Mouse (Mus musculus) forebrain, embryonic 16.5 days (tissue): ENCODE data around the gene Klf2. TPM values are rescaled to one million over a fixed set of nuclear protein-coding genes. Genes with fewer than 3 reads are reported as not detected.

Source experiments
- ATAC-seq: fragments of 200-750 bp; cut with Nextera tagmentation; 2 replicates; pipeline ENCODE4 v1.8.0; 2017; ENCODE audit warnings: mild to moderate bottlenecking, moderate library complexity
- H3K27ac ChIP-seq: fragments of 300-500 bp; sonication (generic); 2 replicates; pipeline ENCODE4 v1.5.1; 2014; ENCODE audit warnings: low read length, control low read depth
- H3K27me3 ChIP-seq: fragments of 300-500 bp; sonication (generic); replicated peaks from 2 replicates; pipeline ENCODE4 v1.6.1; 2014; ENCODE audit warnings: low read length; ENCODE audit not compliant: control insufficient read depth, insufficient read depth
- H3K36me3 ChIP-seq: fragments of 300-500 bp; sonication (generic); 2 replicates; pipeline ENCODE4 v1.6.1; 2014; ENCODE audit not compliant: control insufficient read depth, insufficient read depth
- H3K4me1 ChIP-seq: fragments of 300-500 bp; sonication (generic); replicated peaks from 2 replicates; pipeline ENCODE4 v1.6.1; 2014; ENCODE audit warnings: low read length; ENCODE audit not compliant: control insufficient read depth, insufficient read depth
- H3K4me2 ChIP-seq: fragments of 300-500 bp; sonication (generic); 2 replicates; pipeline ENCODE4 v1.6.1; 2014; ENCODE audit warnings: mild to moderate bottlenecking, low read length, control low read depth
- H3K4me3 ChIP-seq: fragments of 300-500 bp; sonication (generic); replicated peaks from 2 replicates; pipeline ENCODE4 v1.5.1; 2014; ENCODE audit warnings: mild to moderate bottlenecking, low read length, control low read depth
- H3K9ac ChIP-seq: fragments of 300-500 bp; sonication (generic); replicated peaks from 2 replicates; pipeline ENCODE4 v1.6.1; 2014; ENCODE audit warnings: low read depth, low read length, control low read depth
- H3K9me3 ChIP-seq: fragments of 300-500 bp; sonication (generic); 2 replicates; pipeline ENCODE4 v1.6.1; 2016; ENCODE audit warnings: low read length; ENCODE audit not compliant: control insufficient read depth
- WGBS: fragments of 180-500 bp; shearing (Covaris S2); extraction: QIAGEN DNeasy Blood & Tissue Kit; methylation state at CpG from one replicate; pipeline ENCODE4 v1.1.7; 2014; 5-methylcytosine and 5-hydroxymethylcytosine counted together
- polyA plus RNA-seq: library from polyadenylated mRNA; unstranded; fragments of >200 nt; fragmentation: Nextera tagmentation; extraction: Ambion mirVana; gene quantifications from 2 replicates; pipeline ENCODE4 v1.2.1, GENCODE M21; 2015

The Klf2 gene
- polyA plus RNA-seq, 1 experiment from 2014 or later, result 3.2 TPM

DNA sequence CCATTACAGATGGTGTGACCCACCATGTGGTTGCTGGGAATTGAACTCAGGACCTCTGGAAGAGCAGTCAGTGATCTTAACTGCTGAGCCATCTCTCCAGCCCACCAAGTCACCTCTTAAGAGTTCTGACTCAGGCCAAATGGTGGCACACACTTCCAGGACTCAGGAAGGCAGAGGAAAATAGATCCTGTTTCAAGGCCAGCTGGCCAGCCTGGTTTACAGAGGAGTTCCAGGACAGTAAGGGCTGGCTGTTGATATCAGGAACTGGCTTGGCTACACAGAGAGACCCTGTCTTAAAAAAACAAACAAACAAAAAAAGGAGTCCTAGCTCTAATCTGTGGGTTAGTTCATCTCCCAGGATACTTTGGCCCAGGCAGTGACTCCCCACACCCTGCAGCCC is 18.2 kb downstream of the Klf2 start:
- Histone ChIP-seq H3K9me3 (no peaks in the 10 kb centered on the region), H3K27me3 (no peaks in the 10 kb centered on the region), H3K36me3 (peaks cover 28% of the 10 kb centered on the region), H3K27ac (no peak overlapping the region), H3K4me1 (no peaks in the 10 kb centered on the region), H3K4me3 (no peak overlapping the region), H3K9ac (no peak overlapping the region), H3K4me2 (no peak overlapping the region)
- ATAC-seq, result no peak

- Histone ChIP-seq H3K4me2 (no peak overlapping the region), H3K27me3 (no peaks in the 10 kb centered on the region), H3K9me3 (no peaks in the 10 kb centered on the region), H3K36me3 (peaks cover 29% of the 10 kb centered on the region), H3K9ac (no peak overlapping the region), H3K4me1 (no peaks in the 10 kb centered on the region), H3K4me3 (no peak overlapping the region), H3K27ac (no peak overlapping the region)
- peak; percentile 36; the same call in 1 of the 2 replicates for ATAC-seq
- WGBS, result 90% methylated on average over 5 of the region's 5 CpGs
Measured at GRCm38 (mm10) chr8:72342556-72343300, 23.9 kb downstream of the Klf2 start.

GRCm38 (mm10) chr8:72343725-72344124 is 24.9 kb downstream of the Klf2 start:
- H3K27ac ChIP-seq, result no peak overlapping the region
- H3K36me3 ChIP-seq, result peaks cover 29% of the 10 kb centered on the region
- H3K4me2 ChIP-seq, result no peak overlapping the region
- no peaks in the 10 kb centered on the region for H3K4me1 ChIP-seq
- H3K27me3 ChIP-seq, result no peaks in the 10 kb centered on the region
- H3K4me3 ChIP-seq, result no peak overlapping the region
- no peak for ATAC-seq
- no peaks in the 10 kb centered on the region for H3K9me3 ChIP-seq
- no peak overlapping the region for H3K9ac ChIP-seq
- 85% methylated on average over 4 of the region's 4 CpGs for WGBS

DNA sequence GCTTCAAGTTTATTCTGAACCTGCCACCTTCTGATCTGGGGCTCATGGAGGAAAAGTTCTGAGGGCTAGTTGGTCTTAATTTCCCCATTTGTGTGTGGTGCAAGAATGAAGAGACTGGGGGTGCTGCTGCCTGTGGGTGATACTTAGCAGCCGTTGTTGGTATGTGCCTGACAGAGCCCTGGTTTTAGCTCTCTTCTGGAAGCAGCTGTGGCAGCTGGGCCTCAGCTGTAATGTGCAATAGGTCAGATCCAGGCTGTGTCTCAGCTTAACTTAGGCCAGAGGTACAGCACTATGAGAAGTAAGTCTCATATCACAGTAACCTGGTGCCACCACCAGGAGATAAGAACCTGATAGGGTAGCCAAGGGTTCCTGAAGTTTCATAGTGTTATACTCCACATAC is 28.7 kb downstream of the Klf2 start:
- Histone ChIP-seq H3K9me3 (no peaks in the 10 kb centered on the region), H3K4me3 (no peak overlapping the region), H3K9ac (no peak overlapping the region), H3K27ac (no peak overlapping the region), H3K27me3 (no peaks in the 10 kb centered on the region), H3K36me3 (peaks cover 16% of the 10 kb centered on the region; the same call in 1 of the 2 replicates), H3K4me2 (no peak overlapping the region), H3K4me1 (no peaks in the 10 kb centered on the region)
- 84% methylated on average over 1 of the region's 1 CpGs for WGBS
- no peak for ATAC-seq

GRCm38 (mm10) chr8:72348114-72348513 is 29.3 kb downstream of the Klf2 start:
- Histone ChIP-seq H3K4me1 (no peaks in the 10 kb centered on the region), H3K4me3 (no peak overlapping the region), H3K9me3 (no peaks in the 10 kb centered on the region), H3K27ac (no peak overlapping the region), H3K36me3 (peaks cover 14% of the 10 kb centered on the region; the same call in 1 of the 2 replicates), H3K9ac (no peak overlapping the region), H3K27me3 (no peaks in the 10 kb centered on the region), H3K4me2 (no peak overlapping the region)
- 97% methylated on average over 2 of the region's 2 CpGs for WGBS
- no peak for ATAC-seq

DNA sequence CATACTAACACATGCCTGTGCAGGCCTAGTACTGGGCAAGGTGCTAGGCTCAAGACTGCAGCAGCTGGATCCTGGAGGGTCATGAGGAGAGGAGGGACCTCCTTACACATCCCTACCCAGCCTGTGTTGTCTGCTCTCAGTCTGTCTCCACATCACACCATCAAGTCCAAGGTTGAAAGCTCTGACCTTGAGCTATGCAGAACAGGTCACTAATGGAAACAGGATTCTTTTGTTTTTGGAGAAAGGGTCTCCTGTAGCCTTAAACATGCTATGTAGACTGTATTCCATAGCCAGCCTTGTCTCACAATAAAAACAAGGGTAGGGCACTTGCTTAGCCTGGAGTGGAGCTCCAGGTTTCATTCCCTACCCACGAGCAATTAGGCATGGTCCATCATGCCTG is 30.1 kb downstream of the Klf2 start:
- WGBS, result 73% methylated on average over 1 of the region's 1 CpGs
- Histone ChIP-seq H3K27me3 (no peaks in the 10 kb centered on the region), H3K27ac (no peak overlapping the region), H3K4me1 (no peaks in the 10 kb centered on the region), H3K9ac (no peak overlapping the region), H3K4me2 (no peak overlapping the region), H3K9me3 (no peaks in the 10 kb centered on the region), H3K36me3 (peaks cover 9% of the 10 kb centered on the region; the same call in 1 of the 2 replicates), H3K4me3 (no peak overlapping the region)
- no peak for ATAC-seq

DNA sequence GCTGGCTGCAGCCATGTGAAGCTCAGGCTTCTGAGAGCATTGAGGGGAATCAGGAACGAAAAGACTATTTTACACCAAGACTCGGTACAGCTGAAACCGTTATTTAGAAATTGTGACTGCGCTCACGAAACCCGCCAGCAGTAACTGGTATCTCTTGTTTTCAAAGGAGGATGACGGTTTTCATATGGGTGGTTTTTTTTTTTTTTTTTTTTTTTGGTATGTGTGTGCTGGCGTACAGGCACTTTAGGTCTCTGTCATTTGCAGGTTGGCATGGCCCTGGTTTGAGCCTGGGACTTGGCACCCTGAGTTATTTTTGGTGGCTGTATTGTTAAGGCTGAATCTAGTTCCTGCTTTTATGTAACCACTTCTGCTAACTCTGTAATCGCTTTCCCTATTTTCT is 31.0 kb downstream of the Klf2 start:
- 84% methylated on average over 9 of the region's 9 CpGs for WGBS
- H3K27me3 ChIP-seq, result no peaks in the 10 kb centered on the region
- ATAC-seq, result no peak

GRCm38 (mm10) chr8:72350727-72351126 is 31.9 kb downstream of the Klf2 start:
- Histone ChIP-seq H3K36me3 (peaks cover 3% of the 10 kb centered on the region), H3K4me3 (no peak overlapping the region), H3K9ac (no peak overlapping the region), H3K4me1 (no peaks in the 10 kb centered on the region), H3K4me2 (no peak overlapping the region), H3K27me3 (no peaks in the 10 kb centered on the region), H3K27ac (no peak overlapping the region), H3K9me3 (no peaks in the 10 kb centered on the region)
- 91% methylated on average over 8 of the region's 8 CpGs for WGBS
- ATAC-seq, result no peak

More for the DNA sequence above, 31.0 kb downstream of the Klf2 start:
- peaks cover 7% of the 10 kb centered on the region; the same call in 1 of the 2 replicates for H3K36me3 ChIP-seq
- H3K4me3 ChIP-seq, result no peak overlapping the region
- H3K9ac ChIP-seq, result no peak overlapping the region
- no peaks in the 10 kb centered on the region for H3K4me1 ChIP-seq
- no peak overlapping the region for H3K4me2 ChIP-seq
- no peaks in the 10 kb centered on the region for H3K9me3 ChIP-seq
- no peak overlapping the region for H3K27ac ChIP-seq

GRCm38 (mm10) chr8:72351405-72352005 is 32.7 kb downstream of the Klf2 start:
- H3K27me3 ChIP-seq, result no peaks in the 10 kb centered on the region
- ATAC-seq, result no peak

More at GRCm38 (mm10) chr8:72351405-72352005, 32.7 kb downstream of the Klf2 start:
- H3K9ac ChIP-seq, result no peak overlapping the region
- peaks cover 10% of the 10 kb centered on the region for H3K36me3 ChIP-seq
- 96% methylated on average over 7 of the region's 7 CpGs for WGBS
- H3K9me3 ChIP-seq, result no peaks in the 10 kb centered on the region
- H3K4me2 ChIP-seq, result no peak overlapping the region
- H3K4me3 ChIP-seq, result no peak overlapping the region
- no peak overlapping the region for H3K27ac ChIP-seq
- no peaks in the 10 kb centered on the region for H3K4me1 ChIP-seq
